In the genomic region with DNA sequence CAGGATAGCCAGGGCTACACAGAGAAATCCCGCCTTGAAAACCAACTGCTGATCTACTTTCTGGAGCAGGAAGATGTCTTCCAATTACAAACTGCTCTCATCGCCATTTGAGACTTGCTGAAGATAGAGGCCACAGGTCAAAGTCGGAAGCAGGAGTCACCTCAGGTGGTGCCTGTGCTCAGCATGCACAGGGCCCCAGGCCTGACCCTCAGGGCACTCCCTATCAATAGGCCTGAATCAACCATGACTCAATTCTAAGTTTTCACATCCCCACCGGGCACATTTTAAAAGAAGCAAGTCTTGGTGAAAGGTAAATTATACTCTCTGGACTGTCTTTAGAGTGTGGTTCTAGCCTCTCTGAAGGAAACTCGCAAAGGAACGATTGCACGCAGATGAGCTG, we compare ENCODE assay signal across 1 mouse cellular context.
TF ChIP-seq lines count a peak whose summit lies in the region.

No protein-coding gene starts in this region.

TF ChIP-seq in CH12.LX, 34 proteins besides CTCF, POLR2A, EP300 and RAD21 (continued from another document):
- TF ChIP-seq USF2 (conservative IDR thresholded peaks at IDR 0.05; ENCODE audit: low read depth, low read length) (no peak), ETS1 (conservative IDR thresholded peaks at IDR 0.05; ENCODE audit: low read depth, low read length) (peak; percentile 32; the same call in 1 of the 2 replicates), KAT2A (IDR thresholded peaks at IDR 0.05; ENCODE audit: insufficient replicate concordance, low read length) (no peak), GABPA (IDR thresholded peaks at IDR 0.05; ENCODE audit: insufficient replicate concordance, low read depth, low read length) (no peak), JUN (IDR thresholded peaks at IDR 0.05; ENCODE audit: insufficient read depth, low read depth, low read length) (peak; percentile 31; the same call in 1 of the 2 replicates), ZKSCAN1 (IDR thresholded peaks at IDR 0.05; ENCODE audit: borderline replicate concordance, low read depth, low read length) (no peak), TBP (conservative IDR thresholded peaks at IDR 0.05; ENCODE audit: low read depth, low read length) (no peak), USF1 (IDR thresholded peaks at IDR 0.05; ENCODE audit: low read depth, low read length) (no peak), CHD1 (IDR thresholded peaks at IDR 0.05; ENCODE audit: low read depth, low read length) (no peak), MXI1 (IDR thresholded peaks at IDR 0.05; ENCODE audit: low read depth, low read length) (peak; percentile 59; the same call in 1 of the 2 replicates), RCOR1 (conservative IDR thresholded peaks at IDR 0.05; ENCODE audit: low read depth, low read length) (0 out of 2 replicates have a peak, but pooled peaks have one; percentile 56), MAZ (IDR thresholded peaks at IDR 0.05; ENCODE audit: low read depth, low read length) (no peak), UBTF (IDR thresholded peaks at IDR 0.05; ENCODE audit: low read depth, low read length) (no peak; the same call in none of the 2 replicates), POLR2AphosphoS2 (IDR thresholded peaks at IDR 0.05; ENCODE audit: low read depth, low read length) (no peak), MAX (IDR thresholded peaks at IDR 0.05; ENCODE audit: low read length) (no peak), BHLHE40 (IDR thresholded peaks at IDR 0.05; ENCODE audit: low read depth, low read length) (peak; percentile 75), NRF1 (IDR thresholded peaks at IDR 0.05; ENCODE audit: low read depth, low read length) (no peak)
